Mouse (Mus musculus): ENCODE data around the gene Rnf113a2.
A peak's percentile ranks its signal among the peaks of the same experiment; 100 is the strongest.

Rnf113a2 gene

GRCm38 (mm10) chr12:84416834-84417604, at the start of gene Rnf113a2:
TSS of gene Rnf113a2 (plus strand) at chr12:84417196.
- DNase-seq: peak; percentile 93

GRCm38 (mm10) chr12:84371647-84372046, 45.3 kb upstream of the Rnf113a2 start:
- DNase-seq: no peak

- DNase-seq: peak; percentile 29
Measured at GRCm38 (mm10) chr12:84373831-84374481, 43.0 kb upstream of the Rnf113a2 start.

- no peak for DNase-seq
Measured at GRCm38 (mm10) chr12:84382369-84382768, 34.6 kb upstream of the Rnf113a2 start.

- peak; percentile 59 for DNase-seq
Measured at GRCm38 (mm10) chr12:84384644-84385081, 32.3 kb upstream of the Rnf113a2 start.

- DNase-seq: no peak
Measured at GRCm38 (mm10) chr12:84385408-84385807, 31.6 kb upstream of the Rnf113a2 start.

GRCm38 (mm10) chr12:84388097-84388496, 28.9 kb upstream of the Rnf113a2 start:
- DNase-seq: no peak

- DNase-seq: no peak
Measured at GRCm38 (mm10) chr12:84388774-84389400, 28.1 kb upstream of the Rnf113a2 start.

- no peak for DNase-seq
Measured at GRCm38 (mm10) chr12:84390336-84390735, 26.7 kb upstream of the Rnf113a2 start.

- DNase-seq: no peak
Measured at GRCm38 (mm10) chr12:84392681-84393080, 24.3 kb upstream of the Rnf113a2 start.

- DNase-seq: no peak
Measured at GRCm38 (mm10) chr12:84393847-84394246, 23.1 kb upstream of the Rnf113a2 start.

- no peak for DNase-seq
Measured at GRCm38 (mm10) chr12:84396947-84397679, 19.9 kb upstream of the Rnf113a2 start.

- no peak for DNase-seq
Measured at GRCm38 (mm10) chr12:84397685-84398084, 19.3 kb upstream of the Rnf113a2 start.

- DNase-seq: no peak
Measured at GRCm38 (mm10) chr12:84398629-84399028, 18.4 kb upstream of the Rnf113a2 start.

GRCm38 (mm10) chr12:84399135-84399534, 17.9 kb upstream of the Rnf113a2 start:
- DNase-seq: no peak

GRCm38 (mm10) chr12:84399663-84400062, 17.3 kb upstream of the Rnf113a2 start:
- peak; percentile 32 for DNase-seq

- DNase-seq: no peak
Measured at GRCm38 (mm10) chr12:84400068-84400467, 16.9 kb upstream of the Rnf113a2 start.

GRCm38 (mm10) chr12:84400653-84401052, 16.3 kb upstream of the Rnf113a2 start:
- DNase-seq: peak; percentile 45

- peak; percentile 28 for DNase-seq
Measured at GRCm38 (mm10) chr12:84402923-84403322, 14.1 kb upstream of the Rnf113a2 start.

GRCm38 (mm10) chr12:84404541-84404940, 12.5 kb upstream of the Rnf113a2 start:
- DNase-seq: no peak

- DNase-seq: no peak
Measured at GRCm38 (mm10) chr12:84407259-84407658, 9.7 kb upstream of the Rnf113a2 start.

- no peak for DNase-seq
Measured at GRCm38 (mm10) chr12:84407874-84408818, 8.8 kb upstream of the Rnf113a2 start.

Data from kidney, postnatal 10 days (tissue).